Mouse (Mus musculus): ENCODE data around the gene Adamts9. TPM values are rescaled to one million over a fixed set of nuclear protein-coding genes. Genes with fewer than 3 reads are reported as not detected.

Adamts9 gene
- total and polyA plus RNA-seq, 2 experiments from 2014 or later = 3.9 to 35.5 TPM

DNA sequence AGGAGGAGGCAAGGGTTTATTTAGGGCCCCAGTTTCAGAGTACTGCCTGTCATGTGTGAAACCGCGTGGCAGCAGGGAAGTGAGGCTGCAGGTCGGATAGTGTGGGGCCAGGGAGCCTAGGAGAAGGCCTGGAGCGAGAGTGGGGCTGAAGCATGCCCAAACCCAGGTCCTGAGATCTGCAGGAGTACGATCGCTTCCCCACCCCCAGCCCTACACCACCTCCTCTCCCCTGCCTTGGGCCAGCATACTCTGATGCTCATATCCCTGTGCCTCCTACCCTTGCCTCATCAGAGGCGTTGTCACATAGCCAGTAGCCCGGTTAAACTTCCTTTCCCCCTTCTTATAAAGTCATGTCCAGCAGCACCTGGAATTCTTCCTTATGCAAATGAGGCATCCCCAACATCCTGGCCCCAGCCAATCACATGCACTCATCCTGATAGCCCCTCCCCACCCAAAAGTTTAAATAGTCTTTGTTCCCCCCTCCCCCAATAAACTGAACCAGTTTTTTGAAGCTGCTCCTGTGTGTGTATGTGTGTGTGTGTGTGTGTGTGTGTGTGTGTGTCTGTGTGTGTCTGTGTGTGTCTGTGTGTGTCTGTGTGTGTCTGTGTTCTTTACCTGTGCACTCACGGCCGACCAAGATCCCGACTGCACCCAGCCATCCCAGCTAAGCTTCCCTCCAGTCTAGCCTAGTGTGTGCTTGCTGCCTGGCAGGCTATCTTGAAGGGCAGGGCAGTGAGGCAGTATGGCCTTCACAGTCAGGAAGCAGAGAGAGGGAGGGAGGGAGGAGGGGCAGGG is 164.0 kb downstream of the Adamts9 start:
- H3K4me3 ChIP-seq (ENCODE audit: low read depth, low read length) = no peak overlapping the region
- no peaks in the 10 kb centered on the region for H3K9me3 ChIP-seq (replicated peaks; ENCODE audit: control insufficient read depth, low read length)
- DNase-seq (ENCODE audit: low spot score) (peak; percentile 22), ATAC-seq (ENCODE audit: insufficient read depth, low read depth) (no peak; the same call in 1 of the 2 replicates)
- WGBS = 81% methylated on average over 10 of the region's 11 CpGs
- no peak overlapping the region for H3K4me2 ChIP-seq (ENCODE audit: low read depth, low read length)
- H3K9ac ChIP-seq (replicated peaks; ENCODE audit: low read depth, low read length) = no peak overlapping the region
- no peak overlapping the region for H3K27ac ChIP-seq (ENCODE audit: low read depth)
- peaks cover 27% of the 10 kb centered on the region for H3K36me3 ChIP-seq (replicated peaks; ENCODE audit: control insufficient read depth, insufficient read depth, low read length)
- H3K27me3 ChIP-seq (ENCODE audit: control insufficient read depth, insufficient read depth, low read length) = no peaks in the 10 kb centered on the region
- no peak for TF ChIP-seq EP300 (IDR thresholded peaks at IDR 0.05; ENCODE audit: low read depth)
- TF ChIP-seq CTCF (IDR thresholded peaks at IDR 0.05; ENCODE audit: low read depth) = no peak
- no peaks in the 10 kb centered on the region for H3K4me1 ChIP-seq (ENCODE audit: control insufficient read depth, insufficient read depth)

DNA sequence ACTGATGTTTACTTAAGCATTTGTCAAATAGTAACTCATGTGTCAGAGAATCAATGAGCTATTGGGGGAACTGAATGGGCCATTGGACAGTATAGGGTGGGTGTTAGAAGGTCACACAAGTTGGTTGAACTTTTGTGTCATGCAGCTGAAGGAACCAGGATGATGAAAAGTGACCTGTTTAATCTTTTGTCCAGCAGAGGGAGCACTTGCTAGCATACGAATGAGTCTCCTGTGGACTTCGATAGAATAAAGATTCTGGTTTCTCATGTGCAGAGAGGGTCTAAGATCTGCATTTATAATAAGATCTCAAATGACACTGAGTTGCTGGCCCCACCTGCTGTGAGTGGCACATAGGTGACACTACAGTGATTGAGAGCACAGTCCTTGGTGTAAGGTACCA is 166.9 kb downstream of the Adamts9 start:
- TF ChIP-seq CTCF (IDR thresholded peaks at IDR 0.05; ENCODE audit: low read depth) (peak; percentile 72), EP300 (IDR thresholded peaks at IDR 0.05; ENCODE audit: low read depth) (no peak)
- ATAC-seq (ENCODE audit: insufficient read depth, low read depth) (no peak), DNase-seq (ENCODE audit: low spot score) (peak; percentile 52)
- Histone ChIP-seq H3K9me3 (replicated peaks; ENCODE audit: control insufficient read depth, low read length) (no peaks in the 10 kb centered on the region), H3K27ac (ENCODE audit: low read depth) (no peak overlapping the region), H3K36me3 (replicated peaks; ENCODE audit: control insufficient read depth, insufficient read depth, low read length) (peaks cover 33% of the 10 kb centered on the region), H3K9ac (replicated peaks; ENCODE audit: low read depth, low read length) (no peak overlapping the region), H3K27me3 (ENCODE audit: control insufficient read depth, insufficient read depth, low read length) (no peaks in the 10 kb centered on the region), H3K4me3 (ENCODE audit: low read depth, low read length) (no peak overlapping the region), H3K4me1 (ENCODE audit: control insufficient read depth, insufficient read depth) (no peaks in the 10 kb centered on the region), H3K4me2 (ENCODE audit: low read depth, low read length) (no peak overlapping the region)
- 18% methylated on average over 2 of the region's 2 CpGs for WGBS

DNA sequence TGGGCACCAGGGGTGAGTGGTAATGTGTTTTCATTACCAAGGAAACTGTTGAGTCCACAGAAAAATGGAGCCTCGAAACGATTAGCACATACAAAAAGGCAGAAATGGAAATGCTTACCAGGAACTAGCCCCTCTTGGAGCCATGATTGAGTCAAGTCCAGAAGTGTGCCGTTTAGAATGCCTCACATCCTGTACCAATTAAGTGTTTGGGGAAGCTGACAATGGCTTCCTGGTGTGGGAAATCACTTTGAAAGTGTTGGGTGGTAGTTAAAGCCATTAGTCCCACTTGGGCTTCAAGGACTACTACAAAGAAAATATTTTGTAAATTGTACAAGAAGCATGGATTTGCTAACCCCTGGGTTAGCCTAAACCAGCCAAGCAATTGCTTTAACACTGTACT is 180.9 kb downstream of the Adamts9 start:
- H3K36me3 ChIP-seq (replicated peaks; ENCODE audit: control insufficient read depth, insufficient read depth, low read length) = no peaks in the 10 kb centered on the region
- no peak for TF ChIP-seq CTCF (IDR thresholded peaks at IDR 0.05; ENCODE audit: low read depth)
- no peak for TF ChIP-seq EP300 (IDR thresholded peaks at IDR 0.05; ENCODE audit: low read depth)
- 63% methylated on average over 3 of the region's 3 CpGs for WGBS
- no peak overlapping the region for H3K4me2 ChIP-seq (ENCODE audit: low read depth, low read length)
- no peaks in the 10 kb centered on the region for H3K4me1 ChIP-seq (ENCODE audit: control insufficient read depth, insufficient read depth)
- H3K9me3 ChIP-seq (replicated peaks; ENCODE audit: control insufficient read depth, low read length) = no peaks in the 10 kb centered on the region
- H3K4me3 ChIP-seq (ENCODE audit: low read depth, low read length) = no peak overlapping the region
- no peak overlapping the region for H3K9ac ChIP-seq (replicated peaks; ENCODE audit: low read depth, low read length)
- no peaks in the 10 kb centered on the region for H3K27me3 ChIP-seq (ENCODE audit: control insufficient read depth, insufficient read depth, low read length)
- H3K27ac ChIP-seq (ENCODE audit: low read depth) = no peak overlapping the region
- DNase-seq (ENCODE audit: low spot score) (no peak), ATAC-seq (ENCODE audit: insufficient read depth, low read depth) (no peak)

DNA sequence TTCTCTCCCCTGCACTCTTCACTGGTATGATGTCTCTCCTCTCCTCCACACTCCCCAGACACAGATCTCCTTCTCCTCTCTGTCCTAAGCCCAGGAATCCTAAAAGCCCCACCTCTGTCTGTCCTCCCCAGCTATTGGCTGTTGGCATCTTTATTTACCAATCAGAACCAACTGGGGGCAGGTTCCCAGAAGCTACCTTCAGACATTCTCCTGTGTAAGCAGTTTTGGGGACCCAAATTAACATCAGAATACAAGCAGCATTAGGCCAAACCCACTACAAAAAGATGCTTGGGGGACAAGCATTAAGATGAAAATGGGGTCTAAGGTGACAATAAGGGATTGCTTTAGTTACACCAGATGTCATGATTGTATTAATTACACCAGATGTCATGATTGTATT is 183.7 kb downstream of the Adamts9 start:
- Histone ChIP-seq H3K4me3 (ENCODE audit: low read depth, low read length) (no peak overlapping the region), H3K27me3 (ENCODE audit: control insufficient read depth, insufficient read depth, low read length) (no peaks in the 10 kb centered on the region), H3K4me2 (ENCODE audit: low read depth, low read length) (no peak overlapping the region), H3K36me3 (replicated peaks; ENCODE audit: control insufficient read depth, insufficient read depth, low read length) (no peaks in the 10 kb centered on the region), H3K9me3 (replicated peaks; ENCODE audit: control insufficient read depth, low read length) (no peaks in the 10 kb centered on the region), H3K9ac (replicated peaks; ENCODE audit: low read depth, low read length) (no peak overlapping the region), H3K4me1 (ENCODE audit: control insufficient read depth, insufficient read depth) (no peaks in the 10 kb centered on the region), H3K27ac (ENCODE audit: low read depth) (no peak overlapping the region)
- no peak for ATAC-seq (ENCODE audit: insufficient read depth, low read depth)
- no peak for DNase-seq (ENCODE audit: low spot score)
- TF ChIP-seq EP300 (IDR thresholded peaks at IDR 0.05; ENCODE audit: low read depth) (no peak), CTCF (IDR thresholded peaks at IDR 0.05; ENCODE audit: low read depth) (no peak)

DNA sequence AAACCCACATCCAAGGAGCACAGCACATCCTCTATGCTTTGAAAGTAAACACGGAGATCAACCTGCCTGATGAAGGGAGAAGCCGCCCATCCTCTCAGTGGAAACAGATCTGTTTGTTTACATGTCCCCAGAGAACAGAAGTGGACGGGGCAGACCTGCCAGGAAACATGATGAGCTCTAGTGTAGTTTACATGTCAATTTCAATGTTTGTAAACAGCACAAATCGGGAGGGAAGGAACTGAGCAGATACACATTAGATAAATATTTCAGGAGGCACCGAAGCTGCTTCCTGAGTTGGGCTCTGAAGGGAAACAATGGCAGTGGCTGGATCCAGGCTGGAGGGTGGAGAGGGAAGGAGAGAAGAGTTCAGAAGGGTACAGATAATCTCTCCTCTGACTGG is 187.5 kb downstream of the Adamts9 start:
- WGBS = 28% methylated on average over 5 of the region's 5 CpGs

DNA sequence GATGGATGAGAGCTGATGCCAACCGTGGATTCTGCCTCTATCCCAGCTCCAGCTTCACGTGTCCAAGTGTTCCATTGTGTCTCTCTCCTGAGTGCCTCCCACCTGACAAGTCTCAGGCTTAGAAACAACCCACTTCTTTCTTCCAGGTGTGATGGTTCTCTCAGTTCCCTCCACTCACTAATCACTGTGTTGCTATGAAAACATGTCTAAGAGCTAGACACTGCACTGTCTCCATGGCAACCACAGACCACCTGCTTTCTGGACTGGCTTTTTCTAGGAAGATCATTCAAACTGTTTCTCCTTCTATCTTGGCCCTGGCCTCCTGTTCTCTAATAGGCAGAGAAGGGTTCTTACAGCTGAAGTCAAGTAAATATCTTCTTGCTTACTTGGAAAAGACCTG is 190.6 kb downstream of the Adamts9 start:
- Histone ChIP-seq H3K27ac (ENCODE audit: low read depth) (no peak overlapping the region), H3K4me2 (ENCODE audit: low read depth, low read length) (no peak overlapping the region), H3K4me1 (ENCODE audit: control insufficient read depth, insufficient read depth) (peaks cover 6% of the 10 kb centered on the region; the same call in 1 of the 2 replicates), H3K4me3 (ENCODE audit: low read depth, low read length) (no peak overlapping the region), H3K27me3 (ENCODE audit: control insufficient read depth, insufficient read depth, low read length) (no peaks in the 10 kb centered on the region), H3K9me3 (replicated peaks; ENCODE audit: control insufficient read depth, low read length) (no peaks in the 10 kb centered on the region), H3K36me3 (replicated peaks; ENCODE audit: control insufficient read depth, insufficient read depth, low read length) (no peaks in the 10 kb centered on the region), H3K9ac (replicated peaks; ENCODE audit: low read depth, low read length) (no peak overlapping the region)
- TF ChIP-seq CTCF (IDR thresholded peaks at IDR 0.05; ENCODE audit: low read depth) (no peak), EP300 (IDR thresholded peaks at IDR 0.05; ENCODE audit: low read depth) (no peak)
- no peak for DNase-seq (ENCODE audit: low spot score)
- 86% methylated on average over 2 of the region's 2 CpGs for WGBS
- ATAC-seq (ENCODE audit: insufficient read depth, low read depth) = no peak

More for the DNA sequence above, 187.5 kb downstream of the Adamts9 start:
- Histone ChIP-seq H3K27ac (ENCODE audit: low read depth) (no peak overlapping the region), H3K27me3 (ENCODE audit: control insufficient read depth, insufficient read depth, low read length) (no peaks in the 10 kb centered on the region), H3K4me1 (ENCODE audit: control insufficient read depth, insufficient read depth) (no peaks in the 10 kb centered on the region), H3K9me3 (replicated peaks; ENCODE audit: control insufficient read depth, low read length) (no peaks in the 10 kb centered on the region), H3K4me3 (ENCODE audit: low read depth, low read length) (no peak overlapping the region), H3K36me3 (replicated peaks; ENCODE audit: control insufficient read depth, insufficient read depth, low read length) (no peaks in the 10 kb centered on the region), H3K4me2 (ENCODE audit: low read depth, low read length) (no peak overlapping the region), H3K9ac (replicated peaks; ENCODE audit: low read depth, low read length) (no peak overlapping the region)
- no peak for TF ChIP-seq CTCF (IDR thresholded peaks at IDR 0.05; ENCODE audit: low read depth)
- DNase-seq (ENCODE audit: low spot score) = no peak
- ATAC-seq (ENCODE audit: insufficient read depth, low read depth) = no peak

Measured in heart, postnatal 0 days (tissue).